Mouse (Mus musculus) heart, postnatal 4 days (tissue): ENCODE results near the gene Setd1b. TPM values are rescaled to one million over a fixed set of nuclear protein-coding genes. Genes with fewer than 3 reads are reported as not detected.
A peak's percentile ranks its signal among the peaks of the same experiment; 100 is the strongest.
"Not testable (repeated sequence)": the region's sequence is repeated elsewhere in the genome, so short reads cannot be mapped to it uniquely, and the experiment has no call there.

Experiments used
- DNase-seq: peaks from one replicate; pipeline ENCODE4 v3.0.0; 2021
- total RNA-seq, 2 experiments: library from RNA; stranded (reverse); gene quantifications; 2 replicates each; pipeline ENCODE4 v1.2.3; 2021

Gene Setd1b
- total RNA-seq, 2 experiments from 2014 or later = 22.2 to 23.0 TPM

DNA sequence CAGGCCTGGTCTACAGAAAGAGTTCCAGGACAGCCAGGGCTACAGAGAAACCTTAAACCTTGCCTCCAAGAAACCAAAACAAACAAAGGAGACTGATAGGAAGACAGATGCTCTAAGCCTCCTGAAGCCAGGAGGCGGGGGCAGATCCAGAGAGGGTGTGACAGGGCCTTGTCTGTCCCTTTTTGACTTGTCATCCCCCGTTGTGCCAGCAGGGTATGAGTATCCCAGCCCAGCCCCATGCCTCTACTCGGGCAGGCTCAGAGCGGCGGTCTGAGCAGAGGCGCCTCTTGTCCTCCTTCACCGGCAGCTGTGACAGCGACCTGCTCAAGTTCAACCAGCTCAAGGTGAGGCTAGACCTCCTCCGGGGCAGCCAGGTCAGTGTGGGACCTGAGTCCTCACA lies 20.9 kb downstream of the Setd1b start:
- DNase-seq = peak; percentile 12

- DNase-seq = no peak
These were observed 24.4 kb downstream of the Setd1b start for GRCm38 (mm10) chr5:123166437-123166836.

GRCm38 (mm10) chr5:123167591-123167990 lies 25.6 kb downstream of the Setd1b start:
- DNase-seq = no peak

- DNase-seq = no peak
These were observed 27.3 kb downstream of the Setd1b start, which contains the start of gene Psmd9 for GRCm38 (mm10) chr5:123169284-123169683. Psmd9 (plus strand) TSS chr5:123169413.

GRCm38 (mm10) chr5:123170365-123170764 lies 28.4 kb downstream of the Setd1b start:
- DNase-seq = no peak

DNA sequence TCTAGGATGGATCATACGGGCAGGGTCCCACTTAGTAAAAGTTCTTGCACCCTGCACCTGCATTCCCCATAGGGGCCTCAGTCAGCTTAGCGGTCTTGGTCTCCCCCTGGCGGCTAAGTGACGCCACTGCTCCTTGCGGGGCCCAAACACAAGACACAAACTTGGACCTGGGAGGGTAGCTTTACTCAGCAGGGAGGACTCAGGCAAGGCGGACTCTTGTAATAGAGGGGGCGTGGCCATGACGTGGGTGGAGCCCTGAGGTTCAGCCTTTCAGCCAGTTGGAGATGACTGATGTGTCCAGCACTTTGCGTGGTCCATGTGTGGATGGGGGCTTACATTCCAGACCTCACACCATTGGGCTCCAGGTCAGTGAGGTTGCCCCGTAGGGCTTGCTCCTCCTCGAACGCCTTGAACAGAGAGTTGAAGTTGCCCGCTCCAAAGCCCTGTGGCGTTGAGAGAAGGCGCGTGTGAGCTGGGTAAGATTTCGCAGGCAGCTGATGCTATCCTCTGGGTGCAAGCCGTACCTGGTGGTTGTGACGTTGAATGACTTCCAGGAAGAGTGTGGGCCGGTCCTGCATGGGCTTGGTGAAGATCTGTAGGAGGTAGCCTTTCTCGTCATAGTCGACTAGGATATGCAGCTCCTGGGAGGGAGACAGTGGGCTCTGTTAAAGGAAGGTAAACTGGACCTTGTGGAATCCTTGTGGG lies 29.8 kb downstream of the Setd1b start:
- peak; percentile 90 for DNase-seq

- no peak for DNase-seq
These were observed 36.8 kb downstream of the Setd1b start for GRCm38 (mm10) chr5:123178792-123179191.

DNA sequence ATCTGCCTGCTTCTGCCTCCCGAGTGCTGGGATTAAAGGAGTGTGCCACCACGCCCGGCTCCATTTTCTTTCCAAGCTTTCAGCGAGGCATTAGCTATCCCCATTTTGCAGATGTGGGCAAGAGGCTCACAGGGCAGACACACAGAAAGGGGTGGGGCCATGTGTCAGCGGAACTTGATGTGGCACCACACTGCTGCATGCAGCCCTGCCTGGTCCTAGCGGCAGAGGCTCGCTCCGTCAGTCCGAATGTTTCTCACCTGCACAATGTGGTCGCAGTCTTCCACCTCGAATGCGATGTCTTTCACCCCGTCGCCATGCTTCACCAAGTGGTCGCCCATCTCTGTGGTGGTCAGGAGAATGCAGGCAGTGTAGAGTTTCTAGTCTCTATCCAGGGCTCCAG lies 38.4 kb downstream of the Setd1b start:
- no peak for DNase-seq

GRCm38 (mm10) chr5:123181536-123181935 lies 39.5 kb downstream of the Setd1b start:
- DNase-seq = no peak

GRCm38 (mm10) chr5:123182651-123183050 lies 40.7 kb downstream of the Setd1b start, which contains the start of gene Hpd:
Hpd (minus strand) TSS chr5:123182727.
- no peak for DNase-seq

DNA sequence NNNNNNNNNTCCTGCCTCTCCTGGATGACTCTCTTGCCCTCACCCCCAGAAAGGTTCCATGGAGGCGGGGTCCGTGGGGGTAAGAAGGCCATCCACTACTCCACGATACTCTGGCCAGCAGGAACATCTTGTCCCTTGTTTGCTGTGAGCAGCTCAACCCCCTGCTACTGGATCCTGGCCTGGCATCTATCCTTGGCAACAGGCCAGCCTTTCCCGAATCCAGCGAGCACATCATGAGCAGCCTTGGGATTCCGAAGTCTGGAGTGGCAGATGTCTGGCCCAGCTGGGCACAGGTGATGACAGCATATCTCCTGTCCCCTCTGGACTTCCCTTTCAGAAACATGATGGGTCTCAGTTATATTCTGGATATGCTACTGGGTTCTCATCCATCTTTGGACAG lies 44.0 kb downstream of the Setd1b start:
- DNase-seq = peak; percentile 58

- no peak for DNase-seq
These were observed 45.3 kb downstream of the Setd1b start for GRCm38 (mm10) chr5:123187306-123187705.

- no peak for DNase-seq
These were observed 48.9 kb downstream of the Setd1b start for GRCm38 (mm10) chr5:123190912-123191311.

DNA sequence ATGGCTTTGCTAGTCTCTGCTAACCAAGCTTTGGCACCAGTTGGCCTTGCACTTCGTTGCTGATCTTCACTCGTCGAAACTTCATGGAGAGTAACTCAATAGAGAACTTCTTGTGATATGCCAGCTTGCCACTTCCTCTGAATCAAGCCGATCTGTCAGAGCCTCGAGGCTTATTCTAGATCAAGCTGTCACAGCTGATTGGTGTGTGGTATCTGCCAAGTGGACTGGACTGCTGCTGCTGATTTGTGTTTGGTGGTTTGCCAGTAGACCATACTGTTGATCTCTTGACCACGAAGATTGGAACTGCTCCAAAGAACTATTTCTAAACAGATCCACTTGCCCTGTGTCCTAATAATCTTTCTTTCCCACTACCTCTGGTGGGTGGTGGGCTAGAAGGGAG lies 49.4 kb downstream of the Setd1b start:
- DNase-seq = no peak

DNA sequence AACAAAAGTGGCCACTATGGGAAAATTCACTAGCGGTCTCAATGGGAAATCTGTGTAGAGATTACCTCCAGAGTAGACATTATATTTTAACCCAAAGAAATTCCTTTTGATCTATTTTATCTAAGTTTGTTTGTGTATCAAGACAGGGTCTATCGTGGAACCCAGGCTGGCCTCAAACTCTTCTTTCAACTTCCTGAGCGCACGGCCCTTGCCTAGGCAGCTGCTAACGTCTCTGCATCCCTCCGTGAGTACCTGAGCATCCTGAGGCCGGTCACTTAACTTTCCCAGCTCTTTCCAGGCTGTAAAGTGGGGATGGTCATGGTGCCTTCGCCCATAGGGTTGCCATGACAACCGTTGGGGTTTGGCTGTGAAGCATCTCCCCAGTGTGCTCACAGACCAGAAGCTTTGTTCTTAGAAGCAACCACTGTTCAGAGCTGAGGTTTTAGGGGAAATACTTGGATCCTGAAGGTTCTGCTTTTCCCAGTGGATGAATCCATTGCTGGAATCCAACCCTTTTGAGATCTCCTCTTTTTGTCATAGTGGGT lies 50.7 kb downstream of the Setd1b start:
- DNase-seq = no peak

GRCm38 (mm10) chr5:123193436-123193835 lies 51.4 kb downstream of the Setd1b start:
- no peak for DNase-seq

DNA sequence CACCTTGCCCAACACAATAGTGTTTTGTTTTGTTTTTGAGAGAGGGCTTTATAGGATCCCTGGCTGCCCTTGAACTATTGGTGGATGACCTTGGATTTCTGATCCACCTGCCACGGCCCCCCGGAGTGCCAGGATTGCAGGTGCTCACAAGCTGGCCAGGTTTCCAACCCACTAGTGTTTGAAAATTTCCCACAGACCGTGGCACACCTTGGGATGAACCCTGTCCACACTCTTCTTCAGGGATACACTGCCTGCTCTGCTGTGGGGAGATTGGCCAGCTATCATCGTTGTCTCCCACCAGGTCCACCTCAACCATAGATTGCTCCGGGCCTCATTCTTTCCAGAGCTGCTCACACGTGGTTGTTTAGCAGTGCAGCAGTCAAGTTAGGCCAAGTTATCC lies 52.9 kb downstream of the Setd1b start:
- no peak for DNase-seq

DNA sequence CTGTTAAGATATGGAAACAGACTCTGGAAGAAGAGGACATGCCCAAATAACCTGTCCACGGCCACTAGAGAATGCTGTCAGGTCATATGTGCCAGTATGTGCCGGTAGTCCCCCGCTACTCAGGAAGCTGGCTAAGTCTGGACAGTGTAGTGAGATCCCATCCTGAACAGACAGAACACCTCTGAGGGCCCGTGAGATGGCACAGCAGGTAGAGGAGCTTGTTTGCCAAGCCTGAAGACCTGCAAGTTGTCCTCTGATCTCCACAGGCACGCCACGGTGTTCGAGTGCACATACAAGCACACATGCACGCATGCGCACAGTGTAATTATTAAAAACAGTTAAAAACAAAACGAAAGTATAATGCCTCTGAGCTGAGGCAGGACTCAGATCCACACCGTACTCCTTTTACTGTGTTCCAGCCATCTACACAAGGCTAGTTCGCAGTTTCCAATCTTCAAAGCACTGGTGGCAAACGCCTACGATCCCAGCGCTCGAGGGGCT lies 53.6 kb downstream of the Setd1b start:
- no peak for DNase-seq

DNA sequence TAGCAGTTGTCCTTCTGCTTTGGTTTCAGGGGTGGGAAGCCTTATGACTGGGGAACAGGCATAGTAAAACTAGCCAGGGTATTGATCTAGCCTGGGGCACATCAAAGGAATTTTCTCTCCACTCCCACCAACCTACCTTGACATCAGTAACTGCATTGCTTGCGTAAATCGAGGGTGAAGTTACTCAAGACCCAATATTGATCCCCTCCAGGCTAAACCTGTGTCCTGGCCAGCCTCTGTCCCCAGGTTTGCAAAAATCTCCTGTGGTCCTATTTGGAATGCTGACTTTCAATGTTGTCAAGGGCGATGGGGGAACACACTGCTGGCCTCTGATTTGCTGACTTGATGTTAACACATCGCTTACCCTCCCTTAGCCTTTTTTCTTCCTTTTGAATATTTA lies 54.8 kb downstream of the Setd1b start:
- DNase-seq = no peak

GRCm38 (mm10) chr5:123198523-123198922 lies 56.5 kb downstream of the Setd1b start:
- DNase-seq = no peak

GRCm38 (mm10) chr5:123200816-123201522 lies 59.0 kb downstream of the Setd1b start:
- DNase-seq = not testable (repeated sequence)

GRCm38 (mm10) chr5:123201523-123201892 lies 59.5 kb downstream of the Setd1b start:
- no peak for DNase-seq

DNA sequence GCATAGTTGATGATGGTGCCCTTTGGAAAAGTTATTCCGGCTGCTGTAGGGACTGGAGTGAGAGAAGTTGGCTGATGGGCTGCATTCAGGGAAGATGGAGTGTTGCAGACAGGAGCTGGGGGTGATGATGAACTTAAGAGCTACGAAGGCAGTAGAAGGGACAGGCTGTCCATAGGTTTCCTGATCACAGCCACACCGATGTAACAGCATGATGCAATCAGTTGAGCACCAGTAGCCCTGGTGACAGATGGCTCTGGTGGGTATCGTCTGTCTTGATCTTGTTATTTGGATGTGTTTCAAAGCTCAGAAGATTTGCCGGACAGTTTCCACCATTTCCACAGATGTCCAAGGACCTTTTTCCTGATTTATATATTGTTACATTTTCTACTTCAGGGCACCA lies 60.0 kb downstream of the Setd1b start:
- DNase-seq = no peak

DNA sequence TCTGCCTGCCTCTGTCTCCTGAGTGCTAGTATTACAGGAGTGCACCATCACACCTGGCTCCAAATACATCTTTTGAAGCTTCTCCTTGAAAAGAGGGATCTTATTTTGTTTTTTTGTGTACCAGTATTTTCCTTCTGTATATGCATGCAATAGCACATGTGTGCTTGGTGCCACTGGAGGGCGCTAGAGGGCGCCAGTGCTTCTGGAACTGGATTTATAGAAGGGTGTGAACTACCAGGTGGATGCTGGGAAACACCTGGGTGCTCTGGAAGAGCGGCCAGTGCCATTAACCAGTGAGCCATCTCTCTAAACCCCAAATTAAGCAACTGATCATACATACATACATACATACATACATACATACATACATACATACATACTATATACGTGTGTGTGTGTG lies 60.8 kb downstream of the Setd1b start:
- DNase-seq = not testable (repeated sequence)
